Mouse (Mus musculus): ENCODE data around the gene Zfp239. TPM values are rescaled to one million over a fixed set of nuclear protein-coding genes. Genes with fewer than 3 reads are reported as not detected.

Gene Zfp239
- total and polyA plus RNA-seq, 3 experiments = 18.6 to 20.4 TPM; not detected in 1

DNA sequence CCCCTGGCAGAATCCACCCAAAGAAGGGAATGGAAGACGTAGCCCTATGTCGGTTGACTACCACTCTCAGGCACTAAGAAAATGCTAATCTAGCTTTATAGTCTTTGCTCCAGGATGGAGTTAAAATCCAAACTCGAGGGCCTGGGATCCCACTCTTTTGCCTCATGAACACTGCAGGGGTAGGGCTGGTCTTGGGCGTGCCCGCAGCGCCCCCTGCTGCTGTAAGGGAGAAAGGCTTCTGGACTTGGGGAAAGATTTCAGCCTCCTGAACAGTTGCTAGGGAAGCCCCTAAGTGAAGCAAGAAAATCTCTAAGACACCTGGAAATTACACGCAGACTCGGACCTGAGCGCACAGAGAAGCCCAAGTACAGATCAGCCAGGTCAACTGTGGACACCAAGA lies 33.6 kb upstream of the Zfp239 start:
- DNase-seq (ENCODE audit: low read depth, low spot score) = peak; percentile 71
- peaks cover 0 to 3% of the 10 kb centered on the region in 2 experiments; a peak in 3 of 4 replicates for H3K27me3 ChIP-seq (ENCODE audit: control insufficient read depth in 1 of 2, insufficient read depth in 2 of 2, low read length in 2 of 2)

GRCm38 (mm10) chr6:117840686-117841510 lies 21.0 kb upstream of the Zfp239 start, which contains the start of gene Zfp637:
TSS of gene Zfp637 (plus strand) at chr6:117841180.
- H3K4me3 ChIP-seq (ENCODE audit: control insufficient read depth in 1 of 2, insufficient read depth in 1 of 2, low read depth in 2 of 2, low read length in 2 of 2) = peak within 1 kb of the TSS; percentile 64 to 86
- H3K79me2 ChIP-seq (ENCODE audit: control insufficient read depth, insufficient read depth, low read length, poor library complexity) = peaks cover 7% of the 10 kb centered on the region
- H3K4me1 ChIP-seq (ENCODE audit: control insufficient read depth in 1 of 2, insufficient read depth in 2 of 2, low read length in 2 of 2) = peaks cover 20 to 25% of the 10 kb centered on the region in 2 experiments
- H3K9me3 ChIP-seq (replicated peaks; ENCODE audit: insufficient read depth, low read length) = no peaks in the 10 kb centered on the region
- H3K27ac ChIP-seq (ENCODE audit: control insufficient read depth, low read depth, low read length) = peak within 1 kb of the TSS; percentile 58
- DNase-seq (ENCODE audit: low read depth, low spot score) = peak; percentile 92
- H3K27me3 ChIP-seq (ENCODE audit: control insufficient read depth in 1 of 2, insufficient read depth in 2 of 2, low read length in 2 of 2) = no peaks in the 10 kb centered on the region
- H3K36me3 ChIP-seq (ENCODE audit: control insufficient read depth in 1 of 2, insufficient read depth in 2 of 2, low read length in 2 of 2) = peaks cover 4 to 36% of the 10 kb centered on the region in 2 experiments; a peak in 3 of 4 replicates
- H3K9ac ChIP-seq (ENCODE audit: control insufficient read depth, low read depth, low read length, poor library complexity, severe bottlenecking) = peak within 1 kb of the TSS; percentile 86
- TF ChIP-seq KAT2A (conservative IDR thresholded peaks at IDR 0.05; ENCODE audit: low read depth, low read length) = peak; percentile 84; the same call in 1 of the 2 replicates
- peak; percentile 70 for TF ChIP-seq MXI1 (IDR thresholded peaks at IDR 0.05; ENCODE audit: low read depth, low read length)
- peak; percentile 73; the same call in 1 of the 2 replicates for TF ChIP-seq TCF12 (IDR thresholded peaks at IDR 0.05; ENCODE audit: low read depth, low read length)
- peak; percentile 99 for TF ChIP-seq HCFC1 (IDR thresholded peaks at IDR 0.05; ENCODE audit: low read depth, low read length)
- TF ChIP-seq NELFE (IDR thresholded peaks at IDR 0.05; ENCODE audit: low read depth, low read length) = peak; percentile 73
- TF ChIP-seq POLR2AphosphoS2 (IDR thresholded peaks at IDR 0.05; ENCODE audit: low read length) = peak; percentile 45; the same call in 1 of the 2 replicates
- TF ChIP-seq CHD1 (IDR thresholded peaks at IDR 0.05; ENCODE audit: low read depth, low read length) = no peak
- TF ChIP-seq POLR2AphosphoS5 (IDR thresholded peaks at IDR 0.05; ENCODE audit: borderline replicate concordance, low read depth, low read length) = no peak
- TF ChIP-seq NRF1 (IDR thresholded peaks at IDR 0.05; ENCODE audit: insufficient read depth, low read depth, low read length, poor library complexity, severe bottlenecking) = peak; percentile 47
- peak; percentile 51; the same call in 1 of the 2 replicates for TF ChIP-seq MYC (IDR thresholded peaks at IDR 0.05; ENCODE audit: low read depth, low read length)
- no peak for TF ChIP-seq MYB (IDR thresholded peaks at IDR 0.05; ENCODE audit: low read depth, low read length)
- TF ChIP-seq ETS1 (IDR thresholded peaks at IDR 0.05; ENCODE audit: low read depth, low read length) = no peak
- peak in 2 of 3 experiments; percentile 63 to 66; a peak in 4 of 6 replicates for TF ChIP-seq CTCF (IDR thresholded peaks at IDR 0.05 in 2 of 3, conservative IDR thresholded peaks at IDR 0.05 in 1 of 3; ENCODE audit: control insufficient read depth in 1 of 3, insufficient read depth in 1 of 3, low read depth in 2 of 3, low read length in 3 of 3, poor library complexity in 1 of 3, severe bottlenecking in 1 of 3)
- TF ChIP-seq ZKSCAN1 (IDR thresholded peaks at IDR 0.05; ENCODE audit: low read depth, low read length) = no peak
- peak; percentile 21 for TF ChIP-seq SMC3 (IDR thresholded peaks at IDR 0.05; ENCODE audit: low read depth, low read length)
- no peak for TF ChIP-seq E2F4 (IDR thresholded peaks at IDR 0.05; ENCODE audit: borderline replicate concordance, low read depth, low read length)
- TF ChIP-seq UBTF (IDR thresholded peaks at IDR 0.05; ENCODE audit: borderline replicate concordance, insufficient read depth, low read depth, low read length) = no peak
- TF ChIP-seq SIN3A (IDR thresholded peaks at IDR 0.05; ENCODE audit: low read length) = peak; percentile 86; the same call in 1 of the 2 replicates
- peak; percentile 49; the same call in 1 of the 2 replicates for TF ChIP-seq ZMIZ1 (IDR thresholded peaks at IDR 0.05; ENCODE audit: low read depth, low read length)
- 0 out of 2 replicates have a peak, but pooled peaks have one; percentile 6 for TF ChIP-seq ZC3H11A (IDR thresholded peaks at IDR 0.05; ENCODE audit: low read depth, low read length)
- peak; percentile 38 for TF ChIP-seq RAD21 (IDR thresholded peaks at IDR 0.05; ENCODE audit: low read depth, low read length)
- peak; percentile 65 to 86 for TF ChIP-seq POLR2A (IDR thresholded peaks at IDR 0.05; ENCODE audit: control insufficient read depth in 1 of 2, insufficient read depth in 1 of 2, low read depth in 1 of 2, low read length in 2 of 2, poor library complexity in 1 of 2)
- no peak for TF ChIP-seq USF1 (IDR thresholded peaks at IDR 0.05; ENCODE audit: low read depth, low read length)
- no peak for TF ChIP-seq MAFK (IDR thresholded peaks at IDR 0.05; ENCODE audit: borderline replicate concordance, low read depth, low read length)
- TF ChIP-seq TAL1 (IDR thresholded peaks at IDR 0.05; ENCODE audit: low read length) = no peak
- no peak for TF ChIP-seq JUND (IDR thresholded peaks at IDR 0.05; ENCODE audit: low read depth, low read length)
- peak; percentile 45; the same call in 1 of the 2 replicates for TF ChIP-seq TBP (IDR thresholded peaks at IDR 0.05; ENCODE audit: low read depth, low read length)

More for the DNA sequence above, 33.6 kb upstream of the Zfp239 start:
- no peaks in the 10 kb centered on the region for H3K9me3 ChIP-seq (replicated peaks; ENCODE audit: insufficient read depth, low read length)
- no peak overlapping the region for H3K27ac ChIP-seq (ENCODE audit: control insufficient read depth, low read depth, low read length)
- H3K36me3 ChIP-seq (ENCODE audit: control insufficient read depth in 1 of 2, insufficient read depth in 2 of 2, low read length in 2 of 2) = no peaks in the 10 kb centered on the region
- peak; percentile 53; the same call in 1 of the 2 replicates for TF ChIP-seq SMC3 (IDR thresholded peaks at IDR 0.05; ENCODE audit: low read depth, low read length)
- TF ChIP-seq POLR2AphosphoS2 (IDR thresholded peaks at IDR 0.05; ENCODE audit: low read length) = no peak
- TF ChIP-seq CTCF (IDR thresholded peaks at IDR 0.05 in 2 of 3, conservative IDR thresholded peaks at IDR 0.05 in 1 of 3; ENCODE audit: control insufficient read depth in 1 of 3, insufficient read depth in 1 of 3, low read depth in 2 of 3, low read length in 3 of 3, poor library complexity in 1 of 3, severe bottlenecking in 1 of 3) = peak; percentile 84 to 94 (median 87)
- peak; percentile 12; the same call in 1 of the 2 replicates for TF ChIP-seq ZC3H11A (IDR thresholded peaks at IDR 0.05; ENCODE audit: low read depth, low read length)
- TF ChIP-seq RAD21 (IDR thresholded peaks at IDR 0.05; ENCODE audit: low read depth, low read length) = peak; percentile 73
- H3K9ac ChIP-seq (ENCODE audit: control insufficient read depth, low read depth, low read length, poor library complexity, severe bottlenecking) = no peak overlapping the region
- no peaks in the 10 kb centered on the region for H3K79me2 ChIP-seq (ENCODE audit: control insufficient read depth, insufficient read depth, low read length, poor library complexity)
- no peak overlapping the region for H3K4me3 ChIP-seq (ENCODE audit: control insufficient read depth in 1 of 2, insufficient read depth in 1 of 2, low read depth in 2 of 2, low read length in 2 of 2)
- no peaks in the 10 kb centered on the region for H3K4me1 ChIP-seq (ENCODE audit: control insufficient read depth in 1 of 2, insufficient read depth in 2 of 2, low read length in 2 of 2)
